Mouse (Mus musculus): ENCODE measurements around the gene Map3k7.

Gene Map3k7

DNA sequence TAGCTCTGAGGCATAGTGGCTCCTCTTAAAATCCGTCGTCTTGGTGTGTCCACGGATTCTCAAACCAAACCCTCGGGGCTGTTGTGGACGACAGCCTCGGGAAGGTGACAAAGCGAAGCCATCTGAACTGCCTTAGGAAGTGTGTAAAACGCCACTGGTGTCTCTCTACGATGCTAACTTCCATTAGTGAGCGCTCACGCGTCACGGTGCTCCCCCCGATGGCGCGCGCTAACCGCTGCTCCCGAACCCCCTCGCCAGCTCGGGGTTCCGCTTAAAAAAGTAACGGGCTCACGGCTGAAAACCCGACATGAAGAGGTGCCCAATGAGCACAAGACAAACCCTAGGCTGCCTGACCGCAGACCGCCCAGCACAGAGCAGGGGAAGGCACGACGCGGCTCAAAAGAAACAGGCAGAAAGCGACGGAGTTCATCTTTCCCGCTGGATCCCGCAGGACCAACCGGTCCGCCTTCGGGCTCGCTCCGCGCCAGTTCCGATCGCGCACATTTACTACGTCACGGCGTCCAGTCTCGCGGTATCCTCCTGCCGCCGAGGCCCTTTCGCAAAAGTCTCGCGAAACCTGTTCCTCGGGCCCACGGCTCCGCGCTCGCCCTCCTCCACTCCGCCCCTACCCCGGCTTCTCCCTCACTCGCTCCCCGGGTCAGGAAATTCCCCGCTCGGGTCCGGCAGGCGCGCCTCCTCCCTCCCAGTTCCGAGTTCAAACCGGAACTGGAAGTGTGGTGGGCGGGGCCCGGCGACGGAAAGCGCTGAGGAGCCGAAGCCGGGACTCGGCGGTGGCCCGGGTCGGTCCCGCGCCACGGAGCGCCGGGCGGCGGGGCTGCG lies at the start of gene Map3k7:
Map3k7 (plus strand) TSS at position 744 of the 840 bp plus-strand sequence.
- in situ Hi-C loops (cut with MboI, MseI) = no loop called here

- in situ Hi-C loops (cut with MboI, MseI) = no loop called here
Observed at GRCm38 (mm10) chr4:31915114-31915513, 48.8 kb upstream of the Map3k7 start.

DNA sequence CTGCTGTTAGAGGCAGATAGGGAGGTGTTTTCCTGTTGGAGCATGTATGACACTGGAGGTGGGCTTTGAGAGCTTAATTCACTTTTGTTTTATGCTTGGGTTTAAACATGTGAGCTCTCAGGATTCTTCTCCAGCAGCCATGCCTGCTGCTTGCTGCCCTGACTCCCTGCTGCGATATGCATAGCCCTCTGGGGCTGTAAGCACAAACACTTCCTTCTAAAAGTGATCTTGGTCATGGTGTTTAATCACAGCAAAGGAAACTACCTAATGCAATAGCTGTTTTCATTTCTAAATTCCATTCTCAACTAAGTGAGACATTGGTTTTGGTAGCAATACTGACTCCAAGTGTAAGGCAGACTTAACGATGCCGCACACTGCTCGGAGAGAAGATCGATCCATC lies 45.2 kb upstream of the Map3k7 start:
- in situ Hi-C loops (cut with MboI, MseI) = no loop called here

- in situ Hi-C loops (cut with MboI, MseI) = no loop called here
Observed at GRCm38 (mm10) chr4:31922215-31922614, 41.7 kb upstream of the Map3k7 start.

- in situ Hi-C loops (cut with MboI, MseI) = no loop called here
Observed at GRCm38 (mm10) chr4:31923437-31923836, 40.5 kb upstream of the Map3k7 start.

GRCm38 (mm10) chr4:31924301-31925185 lies 39.4 kb upstream of the Map3k7 start:
- in situ Hi-C loops (cut with MboI, MseI) = loop anchor here (5.0 kb wide), 1 partner anchor 72 kb away; no protein-coding TSS in a partner anchor

DNA sequence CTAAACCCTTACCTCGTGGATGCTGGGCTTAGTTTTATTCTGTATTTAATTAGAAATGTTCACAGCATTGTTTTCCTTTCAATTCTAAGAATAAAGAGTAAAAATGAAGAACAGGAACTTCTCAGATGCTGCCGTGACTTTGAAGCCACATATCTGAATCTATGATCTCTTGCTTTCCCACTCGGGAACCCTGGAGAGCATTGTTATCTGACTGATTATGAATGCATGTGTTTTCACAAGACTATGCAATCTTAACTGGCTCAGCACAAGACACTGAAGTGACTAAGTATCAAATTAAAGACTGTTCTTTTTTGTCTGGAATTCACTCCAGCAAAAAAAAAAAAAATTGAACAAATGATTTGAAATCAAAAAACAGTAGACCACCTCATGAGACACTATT lies 30.7 kb upstream of the Map3k7 start:
- in situ Hi-C loops (cut with MboI, MseI) = no loop called here

DNA sequence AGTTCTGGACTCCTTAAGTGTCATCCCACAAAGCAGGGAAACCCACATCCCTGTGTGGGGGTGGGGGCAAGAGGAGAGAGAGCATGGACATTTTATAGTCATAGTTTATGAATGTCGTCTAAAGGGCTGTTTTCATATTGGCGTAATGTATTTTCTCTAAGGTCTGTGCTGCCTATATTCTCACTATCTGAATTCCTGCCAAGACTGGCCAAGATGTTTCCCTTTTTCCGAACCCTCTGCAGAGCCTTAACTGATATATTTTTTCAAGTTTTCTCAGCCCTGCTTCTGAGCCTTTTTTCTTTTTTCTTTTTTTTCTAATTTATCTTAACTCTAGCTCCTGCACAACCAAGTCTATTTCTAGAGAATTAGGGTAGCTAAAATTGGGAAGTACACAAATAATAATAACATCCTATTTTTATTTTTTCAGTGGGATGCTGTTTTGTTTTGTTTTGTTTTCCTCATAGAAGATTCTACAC lies 28.0 kb upstream of the Map3k7 start:
- in situ Hi-C loops (cut with MboI, MseI) = no loop called here

- in situ Hi-C loops (cut with MboI, MseI) = no loop called here
Observed at GRCm38 (mm10) chr4:31936358-31936757, 27.5 kb upstream of the Map3k7 start.

- in situ Hi-C loops (cut with MboI, MseI) = no loop called here
Observed at GRCm38 (mm10) chr4:31936911-31937375, 27.0 kb upstream of the Map3k7 start.

GRCm38 (mm10) chr4:31937376-31938281 lies 26.3 kb upstream of the Map3k7 start:
- in situ Hi-C loops (cut with MboI, MseI) = no loop called here

DNA sequence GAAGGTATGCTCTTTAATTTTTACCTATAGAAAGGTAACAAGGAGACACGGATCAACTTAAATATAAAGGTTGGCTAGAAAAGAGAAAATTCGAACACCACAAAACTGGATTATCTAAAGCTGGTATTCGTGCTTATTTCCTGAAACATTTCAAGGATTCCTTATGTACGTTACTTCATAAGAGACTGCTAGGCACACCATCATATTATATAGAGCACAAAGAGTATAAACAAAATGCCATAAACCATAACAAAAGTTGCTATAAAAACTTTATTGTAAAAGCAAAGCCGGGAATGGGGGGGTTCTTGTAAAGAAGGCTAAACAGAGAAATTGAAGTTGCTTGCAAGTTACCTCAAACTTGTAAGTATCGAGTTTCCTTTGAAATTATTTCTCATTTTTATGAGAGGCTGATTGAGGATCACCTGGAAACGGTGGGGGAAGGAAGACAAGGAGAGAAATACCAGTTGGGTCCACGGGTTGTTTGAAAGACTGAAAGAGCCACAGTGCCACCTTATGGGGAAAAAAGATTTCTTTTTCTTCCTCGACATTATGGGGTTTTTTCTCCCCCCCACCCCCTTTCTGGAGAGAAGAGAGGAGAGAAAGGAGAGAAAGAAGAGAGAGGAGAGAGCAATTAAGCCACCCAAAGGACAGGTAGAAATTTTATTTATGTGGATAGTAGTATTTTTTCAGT lies 25.3 kb upstream of the Map3k7 start:
- in situ Hi-C loops (cut with MboI, MseI) = no loop called here

DNA sequence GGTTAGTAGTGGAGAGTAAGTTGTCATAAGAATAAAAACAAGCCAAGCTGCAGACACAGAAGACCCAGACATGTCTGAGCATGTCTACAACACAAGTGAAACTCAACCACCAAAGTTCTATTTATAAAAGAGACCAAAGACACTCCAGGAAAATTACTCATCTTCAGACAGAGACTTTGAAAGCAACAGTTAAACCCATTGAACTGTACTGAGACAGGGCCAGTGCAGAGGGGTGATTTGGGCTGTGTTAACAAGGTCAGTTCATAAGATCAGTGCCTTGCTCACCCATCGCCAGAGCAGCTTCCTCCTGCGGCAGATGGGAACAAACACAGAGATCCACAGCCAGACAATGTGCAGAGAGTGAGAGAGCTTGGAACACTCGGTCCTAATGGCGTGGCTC lies 22.3 kb upstream of the Map3k7 start:
- in situ Hi-C loops (cut with MboI, MseI) = no loop called here

- in situ Hi-C loops (cut with MboI, MseI) = no loop called here
Observed at GRCm38 (mm10) chr4:31943045-31943444, 20.9 kb upstream of the Map3k7 start.

GRCm38 (mm10) chr4:31964194-31964875 lies 438 bp downstream of the Map3k7 start:
- in situ Hi-C loops (cut with MboI, MseI) = no loop called here

DNA sequence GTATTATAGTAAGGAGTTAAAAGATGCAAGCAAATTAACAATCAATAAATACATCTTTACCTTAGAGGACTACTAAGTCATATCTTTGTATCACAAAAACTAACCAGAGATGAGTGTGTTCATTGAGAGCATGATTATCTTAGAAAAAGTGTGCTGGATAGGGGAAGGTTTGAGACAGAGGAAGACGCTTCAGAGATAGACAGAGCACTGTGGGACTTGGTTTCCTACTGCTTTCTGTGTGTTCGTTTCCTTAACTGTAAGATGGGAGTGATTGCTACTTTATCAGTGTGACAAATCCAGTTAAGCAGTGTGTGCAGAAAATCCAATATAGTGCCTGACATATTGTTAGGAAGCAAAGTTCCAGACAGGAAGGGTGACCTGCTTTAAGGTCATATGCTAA lies 1.3 kb downstream of the Map3k7 start:
- in situ Hi-C loops (cut with MboI, MseI) = no loop called here

- in situ Hi-C loops (cut with MboI, MseI) = no loop called here
Observed at GRCm38 (mm10) chr4:31971437-31971836, 7.5 kb downstream of the Map3k7 start.

GRCm38 (mm10) chr4:31972181-31972580 lies 8.3 kb downstream of the Map3k7 start:
- in situ Hi-C loops (cut with MboI, MseI) = no loop called here

DNA sequence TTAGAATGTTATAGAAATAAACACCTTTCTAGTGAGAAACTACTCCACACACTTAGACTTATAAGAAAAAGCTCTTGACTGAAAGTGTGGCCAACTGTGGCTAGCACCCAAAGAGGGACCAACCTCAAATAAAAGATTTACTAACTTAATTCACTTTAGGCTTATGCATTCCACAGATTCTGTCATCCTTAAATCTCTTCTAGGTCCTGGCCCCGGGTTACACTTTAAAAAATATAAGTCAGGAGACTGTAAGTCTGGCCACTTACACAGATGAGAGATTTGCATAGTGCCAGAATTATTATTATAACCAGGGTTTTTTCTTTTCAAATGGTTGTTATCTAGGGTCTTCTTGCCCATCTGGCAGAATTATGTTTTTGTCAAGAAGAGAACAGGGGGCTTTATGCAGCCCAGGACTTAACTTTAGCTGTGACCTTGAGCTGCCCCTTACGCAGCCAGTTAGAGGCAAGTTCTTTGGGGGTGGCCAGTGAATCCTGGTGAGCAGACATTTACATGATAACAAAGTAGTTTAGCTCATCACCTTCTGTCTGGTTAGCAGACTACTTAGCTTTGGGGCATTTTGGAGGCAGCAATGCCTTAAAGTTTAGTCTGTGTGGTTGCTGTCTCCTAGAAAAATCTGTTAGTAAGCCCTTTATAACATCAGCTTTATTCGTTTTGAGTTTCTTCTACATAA lies 11.5 kb downstream of the Map3k7 start:
- in situ Hi-C loops (cut with MboI, MseI) = no loop called here

Measured in T-helper 1 cell (primary cell).